Mouse (Mus musculus) natural killer cell, adult 2 months (primary cell): ENCODE data around the gene Gpr26.

Source experiments
- DNase-seq, 2 experiments: peaks; one replicate each; pipeline ENCODE4 v3.0.0; 2022; ENCODE audit warnings: low spot score in 2 of 2

The Gpr26 gene

GRCm38 (mm10) chr7:131966023-131966915 lies at the start of gene Gpr26:
Gene Gpr26 (plus strand): TSS chr7:131966460.
- no peak for DNase-seq

- no peak for DNase-seq
These were observed 48.9 kb upstream of the Gpr26 start for GRCm38 (mm10) chr7:131917384-131917783.

DNA sequence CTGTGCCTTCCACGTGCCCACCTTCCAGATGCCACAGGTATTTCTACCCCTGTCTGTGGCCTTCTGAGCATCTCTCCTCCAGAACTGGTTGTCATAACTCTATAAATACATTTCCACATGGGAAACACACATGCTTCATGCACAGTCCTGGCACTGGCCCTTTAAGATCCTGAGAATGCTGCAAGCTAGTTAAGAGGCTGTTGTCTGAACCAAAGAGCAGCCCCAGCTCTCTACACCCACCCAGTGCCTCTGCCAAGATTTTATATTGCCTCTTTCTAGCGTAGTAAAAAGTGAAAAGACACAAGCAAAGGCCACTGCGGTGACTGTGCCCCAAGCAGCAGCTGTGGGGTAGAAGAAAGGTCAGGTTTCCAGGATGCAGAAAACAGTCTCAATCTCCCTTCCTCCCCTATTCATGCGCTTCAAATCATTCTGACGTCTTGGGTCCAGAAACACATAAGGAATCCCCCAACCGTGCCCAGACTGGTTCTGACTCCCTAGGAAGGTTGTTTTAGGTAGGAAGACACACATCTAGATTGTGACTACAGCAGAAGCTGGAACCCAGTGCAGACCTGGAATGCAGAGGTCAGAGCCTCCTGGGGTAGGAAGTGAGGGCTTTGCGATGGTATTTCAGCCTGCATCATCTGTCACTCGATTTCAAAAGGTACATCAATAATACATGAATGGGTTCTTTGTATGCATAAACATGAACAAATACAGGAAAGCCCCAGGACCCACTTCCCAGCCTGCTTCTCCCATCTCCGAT lies 38.8 kb upstream of the Gpr26 start:
- DNase-seq: no peak

- no peak for DNase-seq
These were observed 28.6 kb upstream of the Gpr26 start for GRCm38 (mm10) chr7:131937611-131938010.

DNA sequence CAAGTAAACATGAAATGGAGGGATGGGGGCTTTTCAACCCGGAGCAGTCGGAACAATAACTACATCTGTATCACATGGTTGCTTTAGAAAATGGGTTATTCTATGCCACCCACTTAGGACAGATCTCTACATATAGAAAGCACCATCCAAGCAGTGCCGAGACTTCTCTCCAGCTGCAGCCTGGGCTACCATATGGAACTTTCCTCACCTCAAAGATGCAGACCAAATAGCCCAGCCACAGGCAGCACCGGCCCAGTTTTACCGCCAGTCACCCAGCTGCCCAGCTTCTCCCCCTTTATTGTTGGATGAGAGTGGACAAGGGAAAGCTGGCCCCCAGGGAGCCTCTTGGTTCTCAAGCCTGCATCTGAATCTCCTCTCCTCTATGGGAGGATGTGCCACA lies 15.1 kb upstream of the Gpr26 start:
- no peak for DNase-seq

DNA sequence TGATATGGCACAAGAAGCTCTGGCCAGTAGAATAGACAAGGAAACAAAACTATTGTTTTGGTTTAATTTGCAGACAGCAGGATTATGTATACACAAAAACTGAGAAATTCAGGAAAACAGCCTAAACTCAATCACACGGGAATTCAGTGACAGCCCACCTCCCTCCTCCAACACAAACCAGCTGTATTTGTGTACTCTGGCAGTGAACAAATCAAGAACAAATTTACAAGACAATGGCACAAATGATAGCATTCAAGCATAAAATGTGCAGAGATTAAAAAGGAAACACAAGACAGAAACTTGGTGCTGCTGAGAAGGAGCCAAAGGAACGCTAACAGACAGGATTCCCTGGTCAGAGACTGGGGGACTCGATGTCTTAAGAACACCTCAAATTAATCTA lies 12.9 kb upstream of the Gpr26 start:
- no peak for DNase-seq

GRCm38 (mm10) chr7:131958705-131959104 lies 7.6 kb upstream of the Gpr26 start:
- no peak for DNase-seq

DNA sequence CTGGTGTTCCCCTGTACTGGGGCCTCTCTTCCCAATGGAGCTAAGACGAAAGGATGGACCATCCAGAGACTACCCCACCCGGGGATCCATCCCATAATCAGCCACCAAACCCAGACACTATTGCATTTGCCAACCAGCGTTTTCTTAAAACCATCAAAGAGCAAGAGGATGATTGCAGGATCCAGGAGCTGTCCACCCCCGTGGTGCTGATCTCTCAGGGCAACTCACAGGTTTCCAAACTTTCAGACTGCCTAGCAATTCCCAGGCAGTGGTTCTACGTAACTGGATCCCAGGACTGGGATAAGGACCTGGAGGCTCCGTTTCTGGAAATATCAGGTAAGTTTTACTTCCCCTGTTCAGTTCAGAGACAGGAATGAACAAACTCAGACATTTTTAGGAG lies 5.7 kb upstream of the Gpr26 start:
- DNase-seq: no peak

DNA sequence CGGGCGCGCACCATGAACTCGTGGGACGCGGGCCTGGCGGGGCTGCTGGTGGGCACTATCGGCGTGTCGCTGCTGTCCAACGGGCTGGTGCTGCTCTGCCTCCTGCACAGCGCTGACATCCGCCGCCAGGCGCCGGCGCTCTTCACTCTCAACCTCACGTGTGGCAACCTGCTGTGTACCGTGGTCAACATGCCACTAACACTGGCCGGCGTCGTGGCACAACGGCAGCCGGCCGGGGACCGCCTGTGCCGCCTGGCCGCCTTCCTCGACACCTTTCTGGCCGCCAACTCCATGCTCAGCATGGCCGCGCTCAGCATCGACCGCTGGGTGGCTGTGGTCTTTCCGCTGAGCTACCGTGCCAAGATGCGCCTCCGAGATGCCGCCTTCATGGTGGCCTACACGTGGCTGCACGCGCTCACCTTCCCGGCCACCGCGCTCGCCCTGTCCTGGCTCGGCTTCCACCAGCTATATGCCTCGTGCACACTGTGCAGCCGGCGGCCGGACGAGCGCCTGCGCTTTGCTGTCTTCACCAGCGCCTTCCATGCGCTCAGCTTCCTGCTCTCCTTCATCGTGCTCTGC lies 745 bp downstream of the Gpr26 start:
- DNase-seq: no peak

GRCm38 (mm10) chr7:131970255-131970654 lies 4.0 kb downstream of the Gpr26 start:
- DNase-seq: no peak

GRCm38 (mm10) chr7:131975867-131976266 lies 9.6 kb downstream of the Gpr26 start:
- DNase-seq: no peak

- DNase-seq: no peak
These were observed 12.3 kb downstream of the Gpr26 start for GRCm38 (mm10) chr7:131978609-131979008.

- no peak for DNase-seq
These were observed 22.8 kb downstream of the Gpr26 start for GRCm38 (mm10) chr7:131989056-131989455.

GRCm38 (mm10) chr7:131992226-131992625 lies 26.0 kb downstream of the Gpr26 start:
- no peak for DNase-seq

DNA sequence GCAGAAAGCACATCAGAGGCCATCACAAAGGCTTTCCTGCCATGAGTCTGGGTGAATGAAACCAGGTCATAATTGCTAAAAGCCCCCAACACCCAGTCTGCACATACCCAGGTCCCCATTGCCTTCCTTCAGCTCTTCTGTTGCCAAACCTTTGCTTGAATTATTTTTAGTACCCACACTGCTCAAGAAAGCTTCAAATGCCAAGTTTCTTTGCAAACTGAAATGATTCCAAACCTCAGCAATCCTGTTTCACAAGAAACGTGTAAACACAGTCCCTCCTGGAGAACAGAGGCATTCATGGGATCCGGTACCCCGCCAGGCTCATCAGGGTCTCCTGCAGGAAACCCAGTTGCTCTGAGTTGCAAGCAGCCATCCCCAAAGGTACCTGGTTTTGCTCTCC lies 26.6 kb downstream of the Gpr26 start:
- no peak for DNase-seq

- no peak for DNase-seq
These were observed 39.9 kb downstream of the Gpr26 start for GRCm38 (mm10) chr7:132005996-132006696.

DNA sequence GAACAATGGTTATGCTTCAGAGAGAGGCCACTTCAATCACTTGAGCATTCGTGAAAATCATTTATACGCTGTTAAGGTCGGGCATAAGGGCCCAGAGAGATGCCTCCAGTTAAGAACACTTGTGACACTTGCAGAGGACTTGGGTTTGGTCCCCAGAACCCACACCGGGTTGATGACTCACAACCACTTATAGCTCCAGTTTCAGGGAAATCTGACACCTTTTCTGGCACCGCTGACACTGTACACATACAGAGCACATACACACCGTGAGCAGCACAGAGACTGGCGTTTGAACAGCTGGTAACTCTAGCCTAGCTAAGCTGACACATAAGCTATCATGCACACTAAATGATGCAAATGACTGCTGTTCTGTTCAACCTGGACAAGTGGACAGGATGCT lies 42.7 kb downstream of the Gpr26 start:
- DNase-seq: no peak

- DNase-seq: no peak
These were observed 46.9 kb downstream of the Gpr26 start for GRCm38 (mm10) chr7:132012969-132013679.

DNA sequence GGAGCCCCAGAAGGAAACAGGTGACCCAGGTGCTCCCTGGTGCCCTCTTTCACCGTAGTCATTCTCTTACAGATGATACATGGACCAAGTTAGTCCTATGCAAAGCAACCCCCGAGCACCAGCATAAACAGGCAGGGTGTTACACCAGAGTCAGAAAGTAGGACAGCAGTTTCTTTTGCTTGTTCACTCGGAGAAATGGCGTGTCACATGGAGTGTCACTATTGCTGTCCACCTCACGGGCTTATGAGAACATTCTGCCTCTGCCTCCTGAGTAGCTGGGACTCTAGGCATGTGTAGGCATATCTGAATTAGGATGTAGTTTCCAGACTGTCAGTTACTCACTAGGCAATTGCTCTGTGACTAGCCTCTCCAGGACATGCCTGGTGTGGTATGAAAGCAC lies 47.7 kb downstream of the Gpr26 start:
- DNase-seq: no peak

DNA sequence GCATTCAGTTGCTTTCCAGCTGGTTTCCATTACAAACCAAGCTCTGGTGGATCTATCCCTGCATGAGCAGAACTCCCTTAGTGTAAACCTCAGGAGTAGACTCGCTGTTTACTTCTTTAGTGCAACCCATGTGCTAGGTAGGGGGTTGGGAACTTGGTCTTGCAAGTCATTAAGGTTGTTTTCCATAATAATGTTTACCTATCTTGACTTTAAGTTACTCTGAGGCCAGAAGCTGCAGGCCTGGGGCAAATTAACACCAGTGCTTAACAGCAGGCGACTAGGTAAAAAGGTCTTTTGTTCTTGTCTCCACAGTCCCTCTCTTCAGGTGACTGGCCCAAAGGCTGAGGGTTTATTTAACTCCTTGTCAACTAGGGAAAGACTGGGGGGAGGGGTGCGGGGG lies 48.9 kb downstream of the Gpr26 start:
- DNase-seq: no peak

GRCm38 (mm10) chr7:132015933-132016332 lies 49.7 kb downstream of the Gpr26 start:
- no peak for DNase-seq
